Mouse (Mus musculus) erythroblast, embryonic 14.5 days (primary cell): ENCODE data around the gene Tstd3.

ENCODE experiments used
- GATA1 ChIP-seq: IDR thresholded peaks from 2 replicates; pipeline ENCODE4 v1.6.1; 2012; ENCODE audit warnings: low read length, inconsistent platforms, mixed read lengths
- TAL1 ChIP-seq: IDR thresholded peaks from 3 replicates; pipeline ENCODE4 v1.6.1; 2012; ENCODE audit warnings: low read length, inconsistent platforms, mixed read lengths

- no peak for TF ChIP-seq GATA1
- TF ChIP-seq TAL1, result no peak
Observed at GRCm38 (mm10) chr4:21761416-21762160, 5.4 kb downstream of the Tstd3 start.
